Mouse (Mus musculus) mature B cell (primary cell): ENCODE data around the gene Gm20696.

Source experiments
- in situ Hi-C: fragments of 300-500 bp; cut with MboI; formaldehyde crosslinking; loops from 2 replicates; pipeline ENCODE4 v1.14.3; 2019

The Gm20696 gene

GRCm38 (mm10) chr6:99289220-99289619 lies 377.4 kb downstream of the Gm20696 start:
- in situ Hi-C loops: no loop called here

GRCm38 (mm10) chr6:99285026-99285425 lies 381.6 kb downstream of the Gm20696 start:
- in situ Hi-C loops: no loop called here

GRCm38 (mm10) chr6:99284019-99284418 lies 382.6 kb downstream of the Gm20696 start:
- in situ Hi-C loops: no loop called here

GRCm38 (mm10) chr6:99282866-99283657 lies 383.5 kb downstream of the Gm20696 start:
- in situ Hi-C loops: no loop called here

- in situ Hi-C loops: no loop called here
Measured at GRCm38 (mm10) chr6:99281433-99281832, 385.2 kb downstream of the Gm20696 start.

GRCm38 (mm10) chr6:99280619-99281018 lies 386.0 kb downstream of the Gm20696 start:
- in situ Hi-C loops: no loop called here

- in situ Hi-C loops: no loop called here
Measured at GRCm38 (mm10) chr6:99277251-99277650, 389.3 kb downstream of the Gm20696 start.

GRCm38 (mm10) chr6:99276297-99276653 lies 390.3 kb downstream of the Gm20696 start:
- in situ Hi-C loops: no loop called here

- in situ Hi-C loops: no loop called here
Measured at GRCm38 (mm10) chr6:99275381-99276296, 391.0 kb downstream of the Gm20696 start.

- in situ Hi-C loops: no loop called here
Measured at GRCm38 (mm10) chr6:99274667-99275066, 391.9 kb downstream of the Gm20696 start.

- in situ Hi-C loops: no loop called here
Measured at GRCm38 (mm10) chr6:99274222-99274621, 392.4 kb downstream of the Gm20696 start.

- in situ Hi-C loops: no loop called here
Measured at GRCm38 (mm10) chr6:99273177-99273576, 393.4 kb downstream of the Gm20696 start.

GRCm38 (mm10) chr6:99272174-99272573 lies 394.4 kb downstream of the Gm20696 start:
- in situ Hi-C loops: no loop called here

GRCm38 (mm10) chr6:99271741-99272140 lies 394.9 kb downstream of the Gm20696 start:
- in situ Hi-C loops: no loop called here

- in situ Hi-C loops: no loop called here
Measured at GRCm38 (mm10) chr6:99269921-99270320, 396.7 kb downstream of the Gm20696 start.

- in situ Hi-C loops: no loop called here
Measured at GRCm38 (mm10) chr6:99268171-99269061, 398.2 kb downstream of the Gm20696 start.

- in situ Hi-C loops: no loop called here
Measured at GRCm38 (mm10) chr6:99265945-99266656, 400.5 kb downstream of the Gm20696 start.

GRCm38 (mm10) chr6:99265173-99265572 lies 401.4 kb downstream of the Gm20696 start:
- in situ Hi-C loops: no loop called here

- in situ Hi-C loops: no loop called here
Measured at GRCm38 (mm10) chr6:99264192-99265093, 402.2 kb downstream of the Gm20696 start.

- in situ Hi-C loops: no loop called here
Measured at GRCm38 (mm10) chr6:99263886-99264185, 402.8 kb downstream of the Gm20696 start.
